Mouse (Mus musculus): ENCODE data around the gene Zp3.

- TF ChIP-seq CTCF (IDR thresholded peaks at IDR 0.05; ENCODE audit: borderline replicate concordance, insufficient read depth, low read length) = no peak
- TF ChIP-seq POLR2A (IDR thresholded peaks at IDR 0.05; ENCODE audit: low read depth, low read length) = no peak
Measured at GRCm38 (mm10) chr5:136017262-136017661, 37.4 kb downstream of the Zp3 start.
